Mouse (Mus musculus) heart, adult 2 months (tissue): Measurements from ENCODE around the gene Lypla2. TPM values are rescaled to one million over a fixed set of nuclear protein-coding genes. Genes with fewer than 3 reads are reported as not detected.

ENCODE experiments used
- DNase-seq, 2 experiments: peaks; one replicate each; pipeline ENCODE4 v3.0.0; 2021
- H3K27ac ChIP-seq: fragments of 200-600 bp; 2 replicates; pipeline ENCODE4 v1.8.1; 2022
- H3K27me3 ChIP-seq: fragments of 200-500 bp; 2 replicates; pipeline ENCODE4 v1.6.1; 2012; ENCODE audit warnings: mild to moderate bottlenecking, low read length, inconsistent platforms, mixed read lengths; ENCODE audit not compliant: control insufficient read depth, insufficient read depth
- H3K36me3 ChIP-seq: fragments of 200-500 bp; 2 replicates; pipeline ENCODE4 v1.6.1; 2012; ENCODE audit warnings: low read length, inconsistent platforms; ENCODE audit not compliant: control insufficient read depth, insufficient read depth
- H3K4me1 ChIP-seq: fragments of 200-500 bp; 2 replicates; pipeline ENCODE4 v1.6.1; 2011; ENCODE audit warnings: low read length; ENCODE audit not compliant: control insufficient read depth, insufficient read depth
- H3K4me3 ChIP-seq: fragments of 200-600 bp; 2 replicates; pipeline ENCODE4 v1.8.1; 2022
- H3K79me2 ChIP-seq: fragments of 200-500 bp; replicated peaks from 2 replicates; pipeline ENCODE4 v1.6.1; 2012; ENCODE audit warnings: mild to moderate bottlenecking, inconsistent platforms, low read length, moderate library complexity, mixed read lengths; ENCODE audit not compliant: control insufficient read depth, insufficient read depth
- H3K9ac ChIP-seq: fragments of 200-500 bp; 2 replicates; pipeline ENCODE4 v1.6.1; 2012; ENCODE audit warnings: low read depth, mild to moderate bottlenecking, control low read depth, inconsistent platforms, low read length, mixed read lengths
- CTCF ChIP-seq: fragments of 200-600 bp; IDR thresholded peaks from 2 replicates; pipeline ENCODE4 v1.8.1; 2022; ENCODE audit warnings: antibody characterized with exemption, mild to moderate bottlenecking, moderate library complexity
- EP300 ChIP-seq: fragments of 200-500 bp; IDR thresholded peaks from 2 replicates; pipeline ENCODE4 v1.6.1; 2011; ENCODE audit warnings: low read depth, low read length, control low read depth; ENCODE audit not compliant: insufficient read depth
- POLR2A ChIP-seq: fragments of 200-500 bp; IDR thresholded peaks from 2 replicates; pipeline ENCODE4 v1.6.1; 2011; ENCODE audit warnings: mild to moderate bottlenecking, low read depth, low read length, control low read depth; ENCODE audit not compliant: insufficient read depth
- WGBS: fragments of 180-500 bp; shearing (Covaris S2); methylation state at CpG from one replicate; pipeline ENCODE4 v1.1.7; 2018; 5-methylcytosine and 5-hydroxymethylcytosine counted together
- intact Hi-C: fragments of 180-260 bp; cut with DNase I; formaldehyde crosslinking; loops from one replicate; pipeline ENCODE4 v1.15.1; 2025
- polyA plus RNA-seq: library from polyadenylated mRNA; depleted of rRNA; stranded (reverse); fragments of >200 nt; gene quantifications from 2 replicates; pipeline ENCODE4 v1.2.3, GENCODE M21; 2012
- total RNA-seq, 2 experiments: library from RNA; stranded (reverse); gene quantifications; 2 replicates each; pipeline ENCODE4 v1.2.3; 2021

Lypla2 gene
- total and polyA plus RNA-seq, 3 experiments = 35.9 to 52.2 (median 37.1) TPM

DNA sequence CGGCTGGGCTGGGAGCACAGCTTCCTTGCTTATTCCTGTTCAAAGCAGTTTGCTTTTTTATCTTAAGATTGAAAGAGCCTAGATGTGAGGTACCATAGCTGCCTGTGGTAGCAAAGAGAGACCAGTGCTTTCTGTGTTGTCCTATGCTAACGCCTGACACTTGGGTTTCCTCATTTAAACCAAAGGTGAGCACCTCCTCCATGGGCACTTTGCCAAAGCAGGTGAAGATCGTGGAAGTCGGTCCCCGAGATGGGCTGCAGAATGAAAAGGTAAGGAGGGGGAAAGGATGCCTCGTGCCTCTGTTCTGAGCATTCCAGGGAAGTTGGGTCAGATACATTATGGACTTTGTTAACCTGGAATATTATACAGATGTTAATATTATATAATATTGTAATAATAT is 22.1 kb downstream of the Lypla2 start:
- Histone ChIP-seq H3K36me3 (no peaks in the 10 kb centered on the region), H3K4me3 (no peak overlapping the region), H3K27ac (peak overlapping the region; percentile 54; the same call in 1 of the 2 replicates), H3K9ac (no peak overlapping the region), H3K27me3 (no peaks in the 10 kb centered on the region), H3K4me1 (peaks cover 16% of the 10 kb centered on the region), H3K79me2 (peaks cover 3% of the 10 kb centered on the region; the same call in 1 of the 2 replicates)
- WGBS = 77% methylated on average over 6 of the region's 6 CpGs
- intact Hi-C loops = no loop called here
- no peak for DNase-seq
- no peak for TF ChIP-seq POLR2A

DNA sequence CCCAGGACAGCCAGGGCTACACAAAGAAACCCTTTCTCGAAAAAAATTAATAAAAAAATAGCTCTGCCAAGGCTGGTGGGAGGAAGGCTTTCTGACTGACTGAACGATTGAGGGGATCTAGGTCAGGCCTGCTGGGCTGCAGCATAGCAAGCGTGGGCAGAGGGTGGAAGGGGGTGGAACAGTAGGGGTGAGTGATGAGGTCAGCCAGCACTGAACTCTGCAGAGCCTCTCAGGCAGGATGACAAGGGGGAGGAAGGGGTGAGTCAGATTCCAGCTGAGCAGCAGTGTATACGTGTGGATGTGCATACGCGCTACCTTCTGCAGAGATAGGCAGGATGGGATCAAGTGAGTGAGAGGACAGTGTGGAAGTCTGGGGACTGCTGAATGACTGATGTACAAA is 22.5 kb downstream of the Lypla2 start:
- peak overlapping the region; percentile 54 for H3K27ac ChIP-seq
- DNase-seq = no peak
- peaks cover 3% of the 10 kb centered on the region; the same call in 1 of the 2 replicates for H3K79me2 ChIP-seq
- no peak overlapping the region for H3K9ac ChIP-seq
- H3K4me1 ChIP-seq = peaks cover 16% of the 10 kb centered on the region
- no peaks in the 10 kb centered on the region for H3K27me3 ChIP-seq
- intact Hi-C loops = no loop called here
- no peaks in the 10 kb centered on the region for H3K36me3 ChIP-seq
- no peak overlapping the region for H3K4me3 ChIP-seq
- 0 out of 2 replicates have a peak, but pooled peaks have one; percentile 5 for TF ChIP-seq EP300
- no peak for TF ChIP-seq CTCF
- WGBS = 25% methylated on average over 6 of the region's 6 CpGs

DNA sequence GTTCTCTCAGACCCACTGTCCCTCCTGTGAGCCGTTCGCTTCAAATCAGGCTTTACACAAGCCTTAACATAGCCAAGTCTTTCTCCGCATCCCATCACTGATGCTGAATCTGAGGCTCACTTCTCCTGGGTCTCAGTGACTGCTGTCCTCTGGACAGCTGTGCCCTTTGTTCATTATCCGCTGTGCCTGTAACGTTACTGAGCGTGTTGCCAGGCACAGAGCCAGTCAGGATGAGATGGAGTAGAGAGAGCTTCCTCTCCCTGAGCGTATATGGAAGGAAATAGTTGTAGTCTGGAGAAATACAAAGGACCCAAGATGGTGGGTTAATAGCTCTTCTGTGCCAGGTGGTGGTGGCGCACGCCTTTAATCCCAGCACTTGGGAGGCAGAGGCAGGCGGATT is 23.0 kb downstream of the Lypla2 start:
- Histone ChIP-seq H3K4me3 (no peak overlapping the region), H3K27me3 (no peaks in the 10 kb centered on the region), H3K9ac (no peak overlapping the region), H3K4me1 (peaks cover 16% of the 10 kb centered on the region), H3K27ac (peak overlapping the region; percentile 54), H3K79me2 (peaks cover 3% of the 10 kb centered on the region; the same call in 1 of the 2 replicates), H3K36me3 (no peaks in the 10 kb centered on the region)
- TF ChIP-seq POLR2A (no peak), CTCF (no peak), EP300 (no peak)
- intact Hi-C loops = no loop called here
- peak in 1 of 2 experiments; percentile 54 for DNase-seq
- WGBS = 51% methylated on average over 10 of the region's 10 CpGs

DNA sequence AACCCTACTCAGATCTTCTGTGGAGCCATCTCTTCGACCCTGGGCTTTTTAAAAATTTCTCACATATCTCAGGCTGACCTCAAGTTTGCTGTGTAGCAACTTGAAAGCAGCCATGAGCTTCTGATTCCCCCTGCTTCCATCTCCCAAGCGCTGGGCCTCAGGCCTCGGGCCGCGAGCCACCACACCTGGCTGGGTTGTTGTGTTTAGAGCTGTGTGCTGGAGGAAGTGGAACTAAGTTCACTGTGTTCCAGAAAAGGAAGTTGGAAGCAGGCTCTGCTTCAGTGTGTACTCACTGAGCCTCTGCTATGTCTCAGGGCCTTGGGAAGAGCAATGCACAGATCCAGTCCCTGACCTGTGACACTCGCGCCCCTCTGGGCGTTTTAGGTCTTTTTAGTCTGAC is 24.3 kb downstream of the Lypla2 start:
- intact Hi-C loops = no loop called here
- H3K4me1 ChIP-seq = peaks cover 17% of the 10 kb centered on the region
- no peak for DNase-seq
- peaks cover 3% of the 10 kb centered on the region; the same call in 1 of the 2 replicates for H3K79me2 ChIP-seq
- no peaks in the 10 kb centered on the region for H3K27me3 ChIP-seq
- no peaks in the 10 kb centered on the region for H3K36me3 ChIP-seq
- TF ChIP-seq POLR2A (peak; percentile 36; the same call in 1 of the 2 replicates), CTCF (no peak), EP300 (peak; percentile 83)
- no peak overlapping the region for H3K9ac ChIP-seq
- WGBS = 62% methylated on average over 8 of the region's 8 CpGs
- H3K4me3 ChIP-seq = peak overlapping the region; percentile 13
- peak overlapping the region; percentile 54 for H3K27ac ChIP-seq

DNA sequence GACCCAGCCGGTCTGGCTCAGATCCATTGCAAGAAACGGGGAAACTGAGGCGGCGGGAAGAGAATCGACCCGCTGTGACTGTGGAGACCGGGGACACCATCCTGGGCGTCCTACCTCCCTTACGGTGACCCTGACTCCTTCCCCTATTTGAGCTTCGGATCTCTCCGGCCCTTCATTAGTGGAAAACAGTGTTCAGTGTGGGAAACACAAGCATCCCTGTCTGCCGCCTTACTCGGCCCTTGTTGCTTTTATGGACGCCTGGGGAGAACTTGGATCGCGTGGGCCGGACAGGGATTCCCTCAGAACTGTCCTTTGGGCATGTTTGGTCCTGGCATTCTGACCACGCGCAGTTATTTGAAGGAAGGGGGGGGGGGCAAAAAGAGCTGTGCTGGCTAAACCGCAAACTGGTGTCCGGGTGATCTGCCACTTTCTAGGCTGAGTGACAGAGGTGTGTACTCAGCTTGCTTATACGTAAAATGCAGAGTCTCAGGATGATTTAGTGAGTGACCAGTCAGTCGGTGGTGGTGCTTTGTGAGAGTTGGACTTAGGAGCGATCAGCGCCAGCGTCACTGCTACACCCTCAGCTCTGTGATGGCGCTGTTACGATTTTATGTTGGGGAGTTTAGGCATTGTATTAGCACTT is 25.6 kb downstream of the Lypla2 start:
- no peaks in the 10 kb centered on the region for H3K36me3 ChIP-seq
- peak overlapping the region; percentile 97 for H3K4me3 ChIP-seq
- TF ChIP-seq EP300 = no peak
- TF ChIP-seq POLR2A = no peak
- no peak for TF ChIP-seq CTCF
- peak overlapping the region; percentile 90 for H3K27ac ChIP-seq
- peak overlapping the region; percentile 77 for H3K9ac ChIP-seq
- DNase-seq = no peak
- no peaks in the 10 kb centered on the region for H3K27me3 ChIP-seq
- intact Hi-C loops = loop anchor here (2.0 kb wide), 1 partner anchor 26 kb away; the partner anchor contains the start of gene Fuca1
- WGBS = 1% methylated on average over 28 of the region's 28 CpGs
- peaks cover 17% of the 10 kb centered on the region for H3K4me1 ChIP-seq
- peaks cover 3% of the 10 kb centered on the region; the same call in 1 of the 2 replicates for H3K79me2 ChIP-seq

DNA sequence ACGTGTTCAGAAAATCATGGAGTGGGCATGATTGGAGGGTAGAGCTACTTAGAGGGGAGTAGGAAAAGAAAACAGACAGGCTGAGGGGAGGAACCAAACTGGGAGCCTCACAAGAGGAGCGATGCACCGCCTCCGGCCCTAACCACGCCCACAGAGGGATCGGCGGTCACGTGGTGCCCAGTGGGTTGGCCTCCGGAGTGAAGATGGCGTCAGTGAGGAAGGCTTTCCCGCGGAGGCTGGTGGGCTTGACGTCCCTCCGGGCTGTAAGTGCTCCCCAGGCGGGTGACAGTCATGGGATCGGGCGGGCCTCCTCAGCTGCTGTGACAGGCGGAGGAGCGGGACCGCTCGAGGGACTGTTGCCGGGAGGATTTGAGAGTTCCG is 26.2 kb downstream of the Lypla2 start, which contains the start of gene Hmgcl:
Gene Hmgcl (plus strand): TSS at position 171 of the 381 bp plus-strand sequence.
- no peaks in the 10 kb centered on the region for H3K36me3 ChIP-seq
- DNase-seq = peak; percentile 96
- WGBS = under 1% methylated on average over 23 of the region's 23 CpGs
- H3K9ac ChIP-seq = peak within 1 kb of the TSS; percentile 77
- H3K27ac ChIP-seq = peak within 1 kb of the TSS; percentile 90
- H3K79me2 ChIP-seq = peaks cover 3% of the 10 kb centered on the region; the same call in 1 of the 2 replicates
- H3K4me1 ChIP-seq = peaks cover 17% of the 10 kb centered on the region
- TF ChIP-seq EP300 = 0 out of 2 replicates have a peak, but pooled peaks have one; percentile 49
- TF ChIP-seq CTCF = no peak
- peak; percentile 97 for TF ChIP-seq POLR2A
- no peaks in the 10 kb centered on the region for H3K27me3 ChIP-seq
- peak within 1 kb of the TSS; percentile 97 for H3K4me3 ChIP-seq
- intact Hi-C loops = loop anchor here (2.0 kb wide), 1 partner anchor 25 kb away; the partner anchor contains the start of gene Fuca1
